Mouse (Mus musculus) urinary bladder, postnatal 10 days (tissue): ENCODE results near the gene Ncoa5.
A peak's percentile ranks its signal among the peaks of the same experiment; 100 is the strongest.

Experiments used
- DNase-seq: peaks from one replicate; pipeline ENCODE4 v3.0.0; 2022; ENCODE audit warnings: low spot score

Gene Ncoa5

GRCm38 (mm10) chr2:164994659-164995428 lies 39.8 kb downstream of the Ncoa5 start:
- no peak for DNase-seq

- DNase-seq: no peak
These were observed 40.5 kb downstream of the Ncoa5 start for GRCm38 (mm10) chr2:164994156-164994555.

- DNase-seq: no peak
These were observed 42.9 kb downstream of the Ncoa5 start for GRCm38 (mm10) chr2:164991808-164992207.

GRCm38 (mm10) chr2:164991111-164991510 lies 43.6 kb downstream of the Ncoa5 start:
- DNase-seq: no peak

GRCm38 (mm10) chr2:164988777-164989176 lies 45.9 kb downstream of the Ncoa5 start:
- no peak for DNase-seq

- DNase-seq: no peak
These were observed 48.2 kb downstream of the Ncoa5 start for GRCm38 (mm10) chr2:164986371-164987027.

- no peak for DNase-seq
These were observed 48.7 kb downstream of the Ncoa5 start for GRCm38 (mm10) chr2:164985962-164986361.

GRCm38 (mm10) chr2:164979749-164980148 lies 54.9 kb downstream of the Ncoa5 start:
- no peak for DNase-seq

GRCm38 (mm10) chr2:164975611-164976010 lies 59.1 kb downstream of the Ncoa5 start:
- no peak for DNase-seq

GRCm38 (mm10) chr2:164972646-164973045 lies 62.0 kb downstream of the Ncoa5 start:
- no peak for DNase-seq

GRCm38 (mm10) chr2:164970631-164971196 lies 64.0 kb downstream of the Ncoa5 start:
- no peak for DNase-seq

GRCm38 (mm10) chr2:164969348-164969781 lies 65.3 kb downstream of the Ncoa5 start:
- no peak for DNase-seq

GRCm38 (mm10) chr2:164968451-164968851 lies 66.2 kb downstream of the Ncoa5 start:
- peak; percentile 44 for DNase-seq

GRCm38 (mm10) chr2:164967761-164968440 lies 66.8 kb downstream of the Ncoa5 start:
- DNase-seq: no peak

- no peak for DNase-seq
These were observed 67.5 kb downstream of the Ncoa5 start for GRCm38 (mm10) chr2:164967193-164967592.

GRCm38 (mm10) chr2:164966381-164966780 lies 68.3 kb downstream of the Ncoa5 start:
- no peak for DNase-seq

- no peak for DNase-seq
These were observed 69.7 kb downstream of the Ncoa5 start for GRCm38 (mm10) chr2:164964981-164965380.

- no peak for DNase-seq
These were observed 70.3 kb downstream of the Ncoa5 start for GRCm38 (mm10) chr2:164964242-164964894.

GRCm38 (mm10) chr2:164962183-164962580 lies 72.5 kb downstream of the Ncoa5 start:
- no peak for DNase-seq

- DNase-seq: no peak
These were observed 73.0 kb downstream of the Ncoa5 start for GRCm38 (mm10) chr2:164961506-164962182.

- no peak for DNase-seq
These were observed 73.8 kb downstream of the Ncoa5 start, which contains the start of gene Slc12a5 for GRCm38 (mm10) chr2:164960716-164961441. TSS of gene Slc12a5 (plus strand) at chr2:164960802.
